ENCODE assay signal across 23 mouse cellular contexts in genomic region chr12:95675711-95676110, GRCm38 (mm10). TPM values are rescaled to one million over a fixed set of nuclear protein-coding genes. Genes with fewer than 3 reads are reported as not detected.
A peak's percentile ranks its signal among the peaks of the same experiment; 100 is the strongest.
DNase-seq lines count a peak whose midpoint lies in the region; ATAC-seq and TF ChIP-seq lines count a peak whose summit lies in the region.
"Had no signal": no experiment of that assay in that cellular context is flagged by ENCODE, and none has a peak within 500 bp of the region (broad histone marks: within the 10 kb centered on the region; RNA-seq: fewer than 3 reads in every experiment).

No protein-coding gene starts in this region.

- H3K9me3 ChIP-seq in heart, embryonic 16.5 days (replicated peaks; ENCODE audit: control insufficient read depth, low read length): no peaks in the 10 kb centered on the region
- H3K9me3 ChIP-seq in liver, postnatal 0 days (ENCODE audit: low read length): no peaks in the 10 kb centered on the region
- H3K9me3 ChIP-seq: embryonic facial prominence, embryonic 15.5 days; forebrain, embryonic 12.5 days; heart, embryonic 13.5 days; hindbrain, embryonic 15.5 days had no signal

- H3K27ac ChIP-seq in heart, embryonic 16.5 days (ENCODE audit: low read length): 0 out of 2 replicates have a peak overlapping the region, but pooled peaks have one; percentile 42
- no peak overlapping the region for H3K27ac ChIP-seq in liver, postnatal 0 days (ENCODE audit: low read depth)
- H3K27ac ChIP-seq in embryonic fibroblast, embryonic 13.5 days (ENCODE audit: insufficient read depth, low read length): peak overlapping the region; percentile 65
- H3K27ac ChIP-seq: embryonic facial prominence, embryonic 15.5 days; forebrain, embryonic 12.5 days; heart, embryonic 13.5 days; hindbrain, embryonic 15.5 days had no signal

- TF ChIP-seq EP300 in liver, postnatal 0 days (IDR thresholded peaks at IDR 0.05; ENCODE audit: low read depth): 0 out of 2 replicates have a peak, but pooled peaks have one; percentile 6

- H3K4me1 ChIP-seq in heart, embryonic 16.5 days (ENCODE audit: control insufficient read depth, insufficient read depth, low read length): no peaks in the 10 kb centered on the region
- H3K4me1 ChIP-seq in liver, postnatal 0 days (ENCODE audit: insufficient read depth): no peaks in the 10 kb centered on the region
- H3K4me1 ChIP-seq in embryonic fibroblast, embryonic 13.5 days (ENCODE audit: control insufficient read depth, insufficient read depth, low read length): peaks cover 7% of the 10 kb centered on the region
- H3K4me1 ChIP-seq: embryonic facial prominence, embryonic 15.5 days; forebrain, embryonic 12.5 days; hindbrain, embryonic 15.5 days had no signal

- no peak for ATAC-seq in heart, embryonic 16.5 days (replicated peaks; ENCODE audit: extremely low read depth, insufficient read depth, low FRiP score)
- no peak for ATAC-seq in liver, postnatal 0 days
- ATAC-seq: activated CD4-positive, CD25-positive, alpha-beta regulatory T cell, adult 4 months; forebrain, embryonic 16.5 days; intestine, postnatal 0 days; Patski had no signal

- no peak for TF ChIP-seq CTCF in liver, postnatal 0 days (IDR thresholded peaks at IDR 0.05; ENCODE audit: low read depth)
- no peak for TF ChIP-seq CTCF in embryonic fibroblast, embryonic 13.5 days (IDR thresholded peaks at IDR 0.05; ENCODE audit: borderline replicate concordance, insufficient read depth, low read length)

- H3K4me2 ChIP-seq in heart, embryonic 16.5 days (ENCODE audit: low read depth, low read length): no peak overlapping the region
- H3K4me2 ChIP-seq in liver, postnatal 0 days (ENCODE audit: low read depth, low read length): no peak overlapping the region
- H3K4me2 ChIP-seq: embryonic facial prominence, embryonic 15.5 days; forebrain, embryonic 12.5 days; heart, embryonic 13.5 days; hindbrain, embryonic 15.5 days had no signal

- WGBS in heart, embryonic 16.5 days: 48% methylated on average over 5 of the region's 5 CpGs
- 40% methylated on average over 5 of the region's 5 CpGs for WGBS in liver, postnatal 0 days (ENCODE audit: insufficient replicate concordance)

- no peak overlapping the region for H3K9ac ChIP-seq in heart, embryonic 16.5 days (ENCODE audit: low read length)
- H3K9ac ChIP-seq in liver, postnatal 0 days (replicated peaks): no peak overlapping the region
- H3K9ac ChIP-seq: embryonic facial prominence, embryonic 15.5 days; forebrain, embryonic 12.5 days; heart, embryonic 13.5 days; hindbrain, embryonic 15.5 days had no signal

- no peak for TF ChIP-seq POLR2A in embryonic fibroblast, embryonic 13.5 days (IDR thresholded peaks at IDR 0.05; ENCODE audit: low read depth, low read length)

- H3K27me3 ChIP-seq in heart, embryonic 16.5 days (ENCODE audit: control insufficient read depth, insufficient read depth, low read length): no peaks in the 10 kb centered on the region
- no peaks in the 10 kb centered on the region for H3K27me3 ChIP-seq in liver, postnatal 0 days (ENCODE audit: insufficient read depth, low read length)
- H3K27me3 ChIP-seq: embryonic facial prominence, embryonic 15.5 days; forebrain, embryonic 12.5 days; heart, embryonic 13.5 days; hindbrain, embryonic 15.5 days; Patski had no signal

- H3K4me3 ChIP-seq in heart, embryonic 16.5 days (ENCODE audit: low read length): no peak overlapping the region
- no peak overlapping the region for H3K4me3 ChIP-seq in liver, postnatal 0 days (ENCODE audit: low read depth, low read length)
- no peak overlapping the region for H3K4me3 ChIP-seq in embryonic fibroblast, embryonic 13.5 days (ENCODE audit: insufficient read depth, low read length)
- H3K4me3 ChIP-seq: embryonic facial prominence, embryonic 15.5 days; forebrain, embryonic 12.5 days; heart, embryonic 13.5 days; hindbrain, embryonic 15.5 days had no signal

- DNase-seq in heart, postnatal 25 days (ENCODE audit: low spot score): no peak
- DNase-seq in liver, postnatal 0 days: no peak
- no peak for DNase-seq in liver
- peak; percentile 77 for DNase-seq in NIH3T3 (ENCODE audit: low read depth)
- DNase-seq in right cerebral cortex, postnatal 10 days (ENCODE audit: low spot score in 2 of 2): no peak
- DNase-seq: adrenal gland, postnatal 14 days; cerebellum, adult 2 months; cerebellum, postnatal 10 days; embryo, embryonic 11 days; gastrocnemius, postnatal 36 days; heart, adult 11 months; heart, postnatal 36 days had no signal

- intact Hi-C loops in heart, postnatal 25 days (cut with DNase I): no loop called here

- no peaks in the 10 kb centered on the region for H3K36me3 ChIP-seq in heart, embryonic 16.5 days (ENCODE audit: control insufficient read depth, insufficient read depth)
- no peaks in the 10 kb centered on the region for H3K36me3 ChIP-seq in liver, postnatal 0 days (replicated peaks; ENCODE audit: insufficient read depth, low read length)
- H3K36me3 ChIP-seq: embryonic facial prominence, embryonic 15.5 days; forebrain, embryonic 12.5 days; heart, embryonic 13.5 days; hindbrain, embryonic 15.5 days had no signal

RNA-seq across cellular contexts. Expression of gene Flrt2, which starts 16.3 kb away (rescaled TPM):
- 14.4 and 17.8 TPM in 2 replicates for polyA plus RNA-seq in heart, embryonic 16.5 days (2015; fragmentation: Nextera tagmentation; extraction: Ambion mirVana)
- 1 to 10 TPM; 7.6 to 9.4 TPM for total RNA-seq in heart, postnatal 25 days (2021)
- polyA plus RNA-seq in liver, postnatal 0 days (2015; fragmentation: Nextera tagmentation; extraction: Ambion mirVana): 0.46 and 0.48 TPM in 2 replicates
- 90.6 and 94.9 TPM in 2 replicates for polyA plus RNA-seq in embryonic fibroblast, embryonic 13.5 days (2011; ENCODE audit: insufficient read length, low read depth, missing spikeins)
- total RNA-seq: MEL had no signal

Comparison
In these comparisons a context has a peak if more than half of its experiments do, and no peak if none do; other contexts are left out.
1. RNA of gene Flrt2, which starts 16.3 kb away (polyA plus RNA-seq): 90.6 to 94.9 TPM in embryonic fibroblast, embryonic 13.5 days and 14.4 to 17.8 TPM in heart, embryonic 16.5 days; 0.46 to 0.48 TPM in liver, postnatal 0 days; every median in the first group is over 10 times any median in the second.